Mouse (Mus musculus) embryonic fibroblast, embryonic 13.5 days (primary cell): Measurements from ENCODE around the gene Krt35.

Source experiments
- CTCF ChIP-seq: IDR thresholded peaks from 2 replicates; pipeline ENCODE4 v1.5.1; 2011; ENCODE audit warnings: mild to moderate bottlenecking, control low read depth, low read length, moderate library complexity, borderline replicate concordance; ENCODE audit not compliant: insufficient read depth
- POLR2A ChIP-seq: IDR thresholded peaks from 2 replicates; pipeline ENCODE4 v1.6.1; 2011; ENCODE audit warnings: low read depth, mild to moderate bottlenecking, control low read depth, low read length, moderate library complexity

- TF ChIP-seq CTCF: no peak
- no peak for TF ChIP-seq POLR2A
These were observed 49.1 kb upstream of the Krt35 start for GRCm38 (mm10) chr11:100145104-100145503.
